Mouse (Mus musculus) CH12.LX (cell line): Measurements from ENCODE around the gene Pth1r. TPM values are rescaled to one million over a fixed set of nuclear protein-coding genes. Genes with fewer than 3 reads are reported as not detected.

Experiments
- DNase-seq: peaks from one replicate; pipeline ENCODE4 v3.0.0-alpha.2; 2013; ENCODE audit errors: extremely low read depth
- H3K27ac ChIP-seq: 2 replicates; pipeline ENCODE4 v1.5.1; 2012; ENCODE audit warnings: low read depth, mild to moderate bottlenecking, control low read depth, moderate library complexity; ENCODE audit not compliant: insufficient read depth
- H3K27me3 ChIP-seq: replicated peaks from 2 replicates; pipeline ENCODE3; 2012; ENCODE audit warnings: inconsistent platforms
- H3K36me3 ChIP-seq, 2 experiments: replicated peaks in 1 of 2; 2 replicates each; pipeline versions ENCODE3 to v1.6.1; 2012; ENCODE audit warnings: inconsistent platforms in 1 of 2, low read length in 1 of 2, mild to moderate bottlenecking in 1 of 2, mixed read lengths in 1 of 2, moderate library complexity in 1 of 2; ENCODE audit not compliant: control insufficient read depth in 1 of 2, insufficient read depth in 1 of 2
- H3K4me1 ChIP-seq, 2 experiments: 2 replicates each; pipeline ENCODE4 v1.6.1; 2012; ENCODE audit warnings: inconsistent platforms in 1 of 2, moderate library complexity in 1 of 2; ENCODE audit not compliant: insufficient read depth in 2 of 2, control insufficient read depth in 1 of 2
- H3K4me2 ChIP-seq: 2 replicates; pipeline ENCODE4 v1.6.1; 2012; ENCODE audit warnings: low read depth, mild to moderate bottlenecking, control low read depth; ENCODE audit not compliant: poor library complexity, insufficient read depth, severe bottlenecking
- H3K4me3 ChIP-seq, 3 experiments: fragments of 150-350 bp in 1 of 3; sonication (generic) in 1 of 3; replicated peaks in 1 of 3; 2 replicates each; pipeline versions ENCODE3 to v1.5.1; 2011 to 2012; ENCODE audit warnings: low read depth in 2 of 3, low read length in 2 of 3, mild to moderate bottlenecking in 2 of 3, moderate library complexity in 2 of 3, control low read depth in 1 of 3, improper control_type of control experiment in 1 of 3, inconsistent platforms in 1 of 3, mixed read lengths in 1 of 3; ENCODE audit not compliant: poor library complexity in 1 of 3
- H3K79me2 ChIP-seq: replicated peaks from 2 replicates; pipeline ENCODE4 v1.6.1; 2012; ENCODE audit warnings: mild to moderate bottlenecking, moderate library complexity; ENCODE audit not compliant: control insufficient read depth, poor library complexity, insufficient read depth, severe bottlenecking; ENCODE audit errors: extremely low read depth
- H3K9ac ChIP-seq: 2 replicates; pipeline ENCODE4 v1.6.1; 2012; ENCODE audit warnings: low read depth, mild to moderate bottlenecking, control low read depth, moderate library complexity; ENCODE audit not compliant: insufficient read depth
- H3K9me3 ChIP-seq: replicated peaks from 2 replicates; pipeline ENCODE3; 2012; ENCODE audit warnings: low read length, inconsistent platforms, mixed read lengths
- JUN ChIP-seq: IDR thresholded peaks from 2 replicates; pipeline ENCODE4 v1.6.1; 2011; ENCODE audit warnings: low read depth, mild to moderate bottlenecking, low read length, improper control_type of control experiment, moderate library complexity; ENCODE audit not compliant: insufficient read depth
- JUND ChIP-seq: conservative IDR thresholded peaks from 2 replicates; pipeline ENCODE4 v1.6.1; 2011; ENCODE audit warnings: low read depth, low read length, improper control_type of control experiment
- MAFK ChIP-seq: IDR thresholded peaks from 2 replicates; pipeline ENCODE4 v1.6.1; 2011; ENCODE audit warnings: low read length, improper control_type of control experiment; ENCODE audit not compliant: insufficient replicate concordance
- MAX ChIP-seq: IDR thresholded peaks from 2 replicates; pipeline ENCODE4 v1.6.1; 2011; ENCODE audit warnings: low read length, improper control_type of control experiment
- MAZ ChIP-seq: IDR thresholded peaks from 2 replicates; pipeline ENCODE4 v1.6.1; 2012; ENCODE audit warnings: low read depth, mild to moderate bottlenecking, inconsistent platforms, low read length, improper control_type of control experiment, moderate library complexity
- POLR2AphosphoS2 ChIP-seq: IDR thresholded peaks from 2 replicates; pipeline ENCODE4 v1.6.1; 2011; ENCODE audit warnings: low read depth, low read length, improper control_type of control experiment
- UBTF ChIP-seq: IDR thresholded peaks from 2 replicates; pipeline ENCODE4 v1.6.1; 2012; ENCODE audit warnings: low read depth, mild to moderate bottlenecking, inconsistent platforms, low read length, improper control_type of control experiment, moderate library complexity
- dilution Hi-C: fragments of 300-500 bp; cut with MboI; formaldehyde crosslinking; loops from 2 replicates; pipeline ENCODE4 v1.14.3; 2020; ENCODE audit warnings: low sequenced_read_pairs; ENCODE audit not compliant: extremely low pct_unique_long_range_greater_than_20kb, extremely low pct_ligation_motif_present
- in situ Hi-C: fragments of 300-500 bp; cut with MboI; formaldehyde crosslinking; loops from 3 replicates; pipeline ENCODE4 v1.14.3; 2019; ENCODE audit warnings: low sequenced_read_pairs, low pct_ligation_motif_present, low pct_unique_long_range_greater_than_20kb, mixed read lengths
- polyA plus RNA-seq: library from polyadenylated mRNA; unstranded; fragments of >175 nt; gene quantifications from 2 replicates; pipeline ENCODE4 v1.2.1, GENCODE M21; 2012; ENCODE audit warnings: low read depth; ENCODE audit not compliant: insufficient read length
- total RNA-seq, 2 experiments: library from RNA; depleted of rRNA; stranded (reverse); fragments of 300-350 nt in 1 of 2; fragments of >200 nt in 1 of 2; gene quantifications; 2 replicates each; pipeline ENCODE4 v1.2.3; 2012 to 2014

Gene Pth1r
- total and polyA plus RNA-seq, 3 experiments: 0.10 to 0.76 TPM; not detected in 1

- Histone ChIP-seq H3K4me3 (peak overlapping the region in 2 of 3 experiments; percentile 16 to 68), H3K36me3 (no peaks in the 10 kb centered on the region), H3K9ac (peak overlapping the region; percentile 49), H3K79me2 (no peaks in the 10 kb centered on the region), H3K27ac (no peak overlapping the region), H3K4me2 (peak overlapping the region; percentile 87), H3K4me1 (peaks cover 2 to 4% of the 10 kb centered on the region in 2 experiments; a peak in 1 of 4 replicates), H3K27me3 (peaks cover 83% of the 10 kb centered on the region), H3K9me3 (peaks cover 2% of the 10 kb centered on the region)
- in situ Hi-C loops: no loop called here
- dilution Hi-C loops: no loop called here
- TF ChIP-seq MAX (no peak), UBTF (peak; percentile 43; the same call in 1 of the 2 replicates), MAFK (no peak), MAZ (no peak), JUND (no peak)
- TF ChIP-seq, all 38 proteins: peak for 1
- no peak for DNase-seq
These were observed 3.9 kb downstream of the Pth1r start for GRCm38 (mm10) chr9:110742951-110743455.

- peaks cover 2% of the 10 kb centered on the region for H3K9me3 ChIP-seq
- H3K36me3 ChIP-seq: no peaks in the 10 kb centered on the region
- peak overlapping the region; percentile 49 for H3K9ac ChIP-seq
- TF ChIP-seq JUN: no peak
- peak; percentile 75; the same call in 1 of the 2 replicates for TF ChIP-seq UBTF
- peak overlapping the region; percentile 5 to 68 (median 16) for H3K4me3 ChIP-seq
- DNase-seq: no peak
- in situ Hi-C loops (no loop called here), dilution Hi-C loops (no loop called here)
- H3K27me3 ChIP-seq: peaks cover 78% of the 10 kb centered on the region
- no peaks in the 10 kb centered on the region for H3K79me2 ChIP-seq
- peaks cover 2 to 4% of the 10 kb centered on the region in 2 experiments; a peak in 1 of 4 replicates for H3K4me1 ChIP-seq
- H3K4me2 ChIP-seq: peak overlapping the region; percentile 87
- H3K27ac ChIP-seq: no peak overlapping the region
These were observed 4.5 kb downstream of the Pth1r start for GRCm38 (mm10) chr9:110742295-110742950.

- Histone ChIP-seq H3K27me3 (peaks cover 75% of the 10 kb centered on the region), H3K79me2 (no peaks in the 10 kb centered on the region)
- no peak for DNase-seq
- in situ Hi-C loops: no loop called here
- TF ChIP-seq POLR2AphosphoS2 (no peak), UBTF (no peak)
- TF ChIP-seq, all 38 proteins: peak for 0
- Histone ChIP-seq H3K9me3 (peaks cover 2% of the 10 kb centered on the region), H3K4me2 (peak within 1 kb of the TSS; percentile 87), H3K4me1 (peaks cover 2 to 4% of the 10 kb centered on the region in 2 experiments; a peak in 1 of 4 replicates), H3K9ac (peak within 1 kb of the TSS; percentile 49), H3K36me3 (no peaks in the 10 kb centered on the region), H3K4me3 (peak within 1 kb of the TSS in 2 of 3 experiments; percentile 5 to 68), H3K27ac (no peak within 1 kb of the TSS)
- dilution Hi-C loops: no loop called here
These were observed 5.1 kb downstream of the Pth1r start, which contains the start of gene Myl3 for GRCm38 (mm10) chr9:110741711-110742294. Gene Myl3 (plus strand): TSS chr9:110741861.
